Mouse (Mus musculus): ENCODE results near the gene Gm3435. TPM values are rescaled to one million over a fixed set of nuclear protein-coding genes. Genes with fewer than 3 reads are reported as not detected.
"Not testable (repeated sequence)": the region's sequence is repeated elsewhere in the genome, so short reads cannot be mapped to it uniquely, and the experiment has no call there.

The Gm3435 gene
- polyA plus RNA-seq (2015; fragmentation: Nextera tagmentation; extraction: Ambion mirVana) = 8.9 and 10.3 TPM in 2 replicates

DNA sequence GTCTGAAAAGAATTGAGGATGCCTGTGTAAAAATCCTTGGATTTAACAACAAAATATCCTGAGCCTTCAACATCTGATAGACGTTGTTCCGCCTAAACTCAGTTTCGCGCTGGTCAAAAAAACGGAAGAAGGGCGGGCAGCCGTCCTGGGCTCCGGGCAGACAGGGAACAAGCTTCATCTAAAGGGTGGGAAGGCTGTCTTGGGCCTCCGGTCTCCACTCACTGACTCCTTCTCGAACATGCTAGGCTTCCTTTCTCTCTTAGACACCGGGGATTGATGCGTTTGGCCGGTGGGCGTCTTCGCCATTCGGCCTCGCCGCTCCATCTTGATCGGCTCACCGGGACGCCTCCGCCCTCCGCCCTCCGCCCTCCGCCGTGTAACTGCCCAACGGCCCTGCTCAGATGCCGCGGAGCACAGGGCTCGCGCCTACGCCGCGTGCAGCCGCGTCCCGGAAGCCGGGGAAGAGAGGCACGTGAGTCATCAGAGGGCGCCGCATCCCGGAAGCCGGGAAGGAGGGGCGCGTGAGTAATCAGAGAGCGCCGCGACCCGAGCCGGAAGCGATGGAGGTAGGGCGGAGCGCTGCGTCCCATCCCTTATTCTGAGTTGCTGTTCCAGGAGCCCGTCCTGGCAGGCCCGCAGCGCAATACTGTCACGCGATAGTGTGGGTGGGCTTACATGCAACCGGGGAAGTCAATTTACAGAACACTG is at the start of gene Gm3435:
Gm3435 (plus strand) TSS at position 471 of the 708 bp plus-strand sequence.
- H3K27ac ChIP-seq; H3K36me3 ChIP-seq (ENCODE audit: insufficient read depth, low read length); H3K4me3 ChIP-seq (replicated peaks; ENCODE audit: low read depth, low read length); H3K9ac ChIP-seq (ENCODE audit: low read depth, low read length); H3K4me2 ChIP-seq (ENCODE audit: low read length); H3K4me1 ChIP-seq (replicated peaks; ENCODE audit: insufficient read depth, low read length); H3K27me3 ChIP-seq (ENCODE audit: insufficient read depth, low read length); H3K9me3 ChIP-seq (replicated peaks; ENCODE audit: low read length); DNase-seq (ENCODE audit: low spot score): not testable (repeated sequence)
- WGBS = no CpG with 5 or more reads among the region's 60 CpGs
- ATAC-seq (replicated peaks; ENCODE audit: low FRiP score, low read depth) = peak; percentile 99

GRCm38 (mm10) chr17:14960520-14960919 is 49.5 kb upstream of the Gm3435 start:
- peak; percentile 14; the same call in 1 of the 2 replicates for ATAC-seq (replicated peaks; ENCODE audit: low FRiP score, low read depth)
- no peaks in the 10 kb centered on the region for H3K9me3 ChIP-seq (replicated peaks; ENCODE audit: low read length)
- H3K36me3 ChIP-seq (ENCODE audit: insufficient read depth, low read length) = 0 out of 2 replicates have a peak, but pooled peaks cover 2% of the 10 kb centered on the region
- WGBS = 0% methylated on average over 19 of the region's 23 CpGs
- 0 out of 2 replicates have a peak, but pooled peaks cover 2% of the 10 kb centered on the region for H3K4me1 ChIP-seq (replicated peaks; ENCODE audit: insufficient read depth, low read length)
- TF ChIP-seq CTCF (IDR thresholded peaks at IDR 0.05; ENCODE audit: low read depth) = no peak
- H3K27ac ChIP-seq = peak overlapping the region; percentile 84; the same call in 1 of the 2 replicates
- H3K4me3 ChIP-seq (replicated peaks; ENCODE audit: low read depth, low read length) = peak overlapping the region; percentile 61
- H3K4me2 ChIP-seq (ENCODE audit: low read length) = peak overlapping the region; percentile 98
- no peak for DNase-seq (ENCODE audit: low spot score)
- H3K27me3 ChIP-seq (ENCODE audit: insufficient read depth, low read length) = no peaks in the 10 kb centered on the region
- peak overlapping the region; percentile 84 for H3K9ac ChIP-seq (ENCODE audit: low read depth, low read length)

DNA sequence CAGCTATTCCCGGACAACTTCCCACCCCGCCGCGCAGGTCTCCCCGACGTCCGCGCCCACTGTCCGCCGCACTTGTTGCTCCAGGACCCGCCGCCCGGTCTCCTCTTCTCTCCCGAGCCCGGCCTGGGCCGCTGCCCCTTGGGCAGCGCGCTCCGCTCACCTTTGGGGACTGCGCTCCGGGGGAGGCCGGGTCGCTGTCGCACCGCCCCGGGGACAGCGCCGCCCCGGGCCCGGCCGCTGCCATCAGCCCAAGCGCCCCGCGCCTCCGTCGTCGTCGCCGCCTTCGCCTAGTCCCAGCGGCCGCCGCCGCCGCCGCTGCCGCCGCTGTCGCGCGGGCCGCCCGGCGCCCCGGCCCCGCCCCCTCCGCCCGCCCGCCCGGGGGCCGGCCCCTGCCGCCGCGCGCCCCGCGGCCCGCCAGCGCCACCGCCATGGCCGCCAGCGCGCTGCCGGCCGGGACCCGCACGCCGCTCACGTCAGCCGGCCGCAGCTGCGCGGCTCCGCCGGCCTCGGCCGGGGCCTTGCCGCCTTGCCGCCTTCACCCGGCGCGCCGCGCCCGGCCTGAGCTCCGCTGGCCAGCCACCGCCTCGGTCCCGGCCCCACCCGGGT is 48.9 kb upstream of the Gm3435 start, which contains the start of gene Phf10:
Phf10 (minus strand) TSS at position 323 of the 606 bp plus-strand sequence.
- Histone ChIP-seq H3K27ac (peak within 1 kb of the TSS; percentile 84), H3K4me3 (replicated peaks; ENCODE audit: low read depth, low read length) (peak within 1 kb of the TSS; percentile 61), H3K4me2 (ENCODE audit: low read length) (peak within 1 kb of the TSS; percentile 98), H3K9ac (ENCODE audit: low read depth, low read length) (peak within 1 kb of the TSS; percentile 84)
- H3K9me3 ChIP-seq (replicated peaks; ENCODE audit: low read length); H3K27me3 ChIP-seq (ENCODE audit: insufficient read depth, low read length); DNase-seq (ENCODE audit: low spot score); H3K4me1 ChIP-seq (replicated peaks; ENCODE audit: insufficient read depth, low read length); H3K36me3 ChIP-seq (ENCODE audit: insufficient read depth, low read length): not testable (repeated sequence)
- peak; percentile 77 for ATAC-seq (replicated peaks; ENCODE audit: low FRiP score, low read depth)
- WGBS = under 1% methylated on average over 47 of the region's 100 CpGs

DNA sequence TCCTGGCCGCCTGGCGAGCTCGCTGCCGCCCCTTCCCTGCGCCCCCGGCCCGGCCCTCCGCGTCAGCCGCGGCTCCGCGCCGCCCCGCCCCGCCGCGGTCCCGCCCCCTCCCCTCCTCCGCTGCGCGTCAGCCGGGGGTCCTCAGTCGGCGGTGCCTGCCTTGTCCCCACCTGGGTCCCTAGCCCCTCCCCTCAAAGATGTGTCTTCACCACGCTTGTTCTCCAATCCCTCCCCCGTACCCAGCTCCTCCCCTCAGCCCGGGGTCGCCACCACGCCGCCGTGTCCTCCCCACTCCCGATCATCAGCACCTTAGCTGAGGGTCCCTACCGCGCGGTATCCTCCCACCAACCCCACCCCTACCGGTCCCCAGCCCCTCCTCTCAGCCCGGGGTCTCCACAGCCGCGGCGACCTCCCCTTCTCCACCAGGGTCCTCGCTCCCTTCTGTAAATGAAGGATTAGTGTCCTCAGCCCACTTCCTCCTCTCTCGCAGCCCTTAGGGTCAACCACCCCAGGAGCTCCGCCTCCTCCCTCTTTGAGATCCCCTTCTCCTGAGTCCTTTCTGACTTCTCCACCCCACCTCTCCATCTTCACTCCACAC is 48.3 kb upstream of the Gm3435 start:
- not testable (repeated sequence) for H3K9ac ChIP-seq (ENCODE audit: low read depth, low read length); H3K27ac ChIP-seq

GRCm38 (mm10) chr17:14968373-14968913 is 41.5 kb upstream of the Gm3435 start:
- DNase-seq (ENCODE audit: low spot score); H3K4me1 ChIP-seq (replicated peaks; ENCODE audit: insufficient read depth, low read length); H3K4me2 ChIP-seq (ENCODE audit: low read length); H3K27me3 ChIP-seq (ENCODE audit: insufficient read depth, low read length); H3K9me3 ChIP-seq (replicated peaks; ENCODE audit: low read length); H3K36me3 ChIP-seq (ENCODE audit: insufficient read depth, low read length); ATAC-seq (replicated peaks; ENCODE audit: low FRiP score, low read depth); H3K9ac ChIP-seq (ENCODE audit: low read depth, low read length); H3K27ac ChIP-seq; H3K4me3 ChIP-seq (replicated peaks; ENCODE audit: low read depth, low read length): not testable (repeated sequence)
- WGBS = no CpG with 5 or more reads among the region's 6 CpGs

More for the DNA sequence above, 48.3 kb upstream of the Gm3435 start:
- no CpG with 5 or more reads among the region's 44 CpGs for WGBS
- not testable (repeated sequence) for H3K27me3 ChIP-seq (ENCODE audit: insufficient read depth, low read length); DNase-seq (ENCODE audit: low spot score); H3K4me1 ChIP-seq (replicated peaks; ENCODE audit: insufficient read depth, low read length); H3K9me3 ChIP-seq (replicated peaks; ENCODE audit: low read length); H3K4me2 ChIP-seq (ENCODE audit: low read length); H3K4me3 ChIP-seq (replicated peaks; ENCODE audit: low read depth, low read length); H3K36me3 ChIP-seq (ENCODE audit: insufficient read depth, low read length)
- ATAC-seq (replicated peaks; ENCODE audit: low FRiP score, low read depth) = peak; percentile 81

DNA sequence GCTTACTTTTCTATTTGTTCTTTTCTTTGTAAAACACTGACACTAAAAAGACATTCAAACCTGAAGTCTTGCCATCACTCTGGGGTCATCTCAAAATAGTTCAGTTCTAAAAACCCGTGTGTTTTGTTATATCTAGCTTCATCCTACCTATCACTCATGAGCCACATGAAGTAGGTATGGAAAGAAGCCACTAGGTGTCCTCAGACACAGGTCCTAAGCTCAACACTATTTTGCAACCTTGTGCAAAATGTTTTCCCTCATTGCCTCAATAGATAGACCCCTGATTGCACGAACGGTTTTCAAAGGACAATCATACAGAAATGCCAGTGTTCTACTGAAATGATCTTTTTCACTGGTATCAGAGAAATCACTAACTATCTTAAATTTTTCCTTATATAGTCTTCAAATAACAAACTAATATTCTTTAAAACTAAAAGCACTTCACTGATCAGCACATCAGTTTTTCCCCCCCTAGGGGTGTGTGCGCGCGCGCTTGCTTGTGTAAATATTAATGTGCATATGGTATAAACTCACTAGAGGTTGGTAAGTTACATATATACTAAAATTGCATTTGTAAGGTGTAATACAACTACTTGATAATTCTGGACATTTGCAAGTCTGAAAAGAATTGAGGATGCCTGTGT is 32.1 kb upstream of the Gm3435 start:
- H3K4me2 ChIP-seq (ENCODE audit: low read length); H3K9me3 ChIP-seq (replicated peaks; ENCODE audit: low read length); H3K36me3 ChIP-seq (ENCODE audit: insufficient read depth, low read length); ATAC-seq (replicated peaks; ENCODE audit: low FRiP score, low read depth); H3K4me1 ChIP-seq (replicated peaks; ENCODE audit: insufficient read depth, low read length); DNase-seq (ENCODE audit: low spot score); H3K9ac ChIP-seq (ENCODE audit: low read depth, low read length); H3K27me3 ChIP-seq (ENCODE audit: insufficient read depth, low read length); H3K27ac ChIP-seq; H3K4me3 ChIP-seq (replicated peaks; ENCODE audit: low read depth, low read length): not testable (repeated sequence)
- WGBS = 2% methylated on average over 4 of the region's 7 CpGs

- peak; percentile 98 for ATAC-seq (replicated peaks; ENCODE audit: low FRiP score, low read depth)
- not testable (repeated sequence) for H3K4me1 ChIP-seq (replicated peaks; ENCODE audit: insufficient read depth, low read length); DNase-seq (ENCODE audit: low spot score); H3K36me3 ChIP-seq (ENCODE audit: insufficient read depth, low read length); H3K9me3 ChIP-seq (replicated peaks; ENCODE audit: low read length); H3K9ac ChIP-seq (ENCODE audit: low read depth, low read length); H3K27me3 ChIP-seq (ENCODE audit: insufficient read depth, low read length); H3K27ac ChIP-seq; H3K4me3 ChIP-seq (replicated peaks; ENCODE audit: low read depth, low read length); H3K4me2 ChIP-seq (ENCODE audit: low read length)
- no CpG with 5 or more reads among the region's 60 CpGs for WGBS
These were observed 31.5 kb upstream of the Gm3435 start, which contains the start of the genes 9030025P20Rik and Gm3417 for GRCm38 (mm10) chr17:14978362-14979038. Gene 9030025P20Rik, plus strand, starts transcription at chr17:14978468. Gene Gm3417, minus strand, starts transcription at chr17:14978790.

DNA sequence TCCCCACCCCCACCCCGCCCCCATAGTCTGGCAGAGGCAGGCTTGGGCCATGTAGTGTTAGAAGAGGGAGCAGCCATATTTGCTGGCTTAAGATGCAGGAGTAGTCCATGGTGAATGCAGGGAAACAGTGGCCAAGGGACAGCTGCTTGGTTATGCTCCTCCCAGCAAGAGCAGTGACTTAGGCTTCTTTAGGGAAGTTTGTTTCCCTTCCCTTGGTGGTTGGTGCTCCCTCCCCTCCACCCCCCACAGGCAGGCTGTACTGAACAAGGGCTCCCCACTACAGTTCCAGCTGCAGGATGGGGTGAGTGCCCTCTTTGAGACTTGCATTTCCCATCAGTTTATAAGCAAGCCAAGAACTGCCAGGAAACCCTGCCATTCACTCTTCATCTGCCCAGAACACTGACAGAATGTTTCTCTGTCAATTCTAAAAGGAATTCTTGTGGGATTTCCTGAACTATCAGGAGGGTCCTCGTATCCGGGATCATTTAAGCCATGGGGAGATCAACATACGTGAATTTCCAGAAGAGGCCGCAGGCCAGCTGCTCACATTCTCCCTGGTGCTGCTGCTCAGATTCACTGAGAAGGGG is 19.8 kb upstream of the Gm3435 start:
- not testable (repeated sequence) for DNase-seq (ENCODE audit: low spot score); ATAC-seq (replicated peaks; ENCODE audit: low FRiP score, low read depth); H3K27me3 ChIP-seq (ENCODE audit: insufficient read depth, low read length); H3K4me3 ChIP-seq (replicated peaks; ENCODE audit: low read depth, low read length); H3K9ac ChIP-seq (ENCODE audit: low read depth, low read length); H3K4me1 ChIP-seq (replicated peaks; ENCODE audit: insufficient read depth, low read length); H3K36me3 ChIP-seq (ENCODE audit: insufficient read depth, low read length); H3K4me2 ChIP-seq (ENCODE audit: low read length); H3K27ac ChIP-seq; H3K9me3 ChIP-seq (replicated peaks; ENCODE audit: low read length)
- WGBS = 91% methylated on average over 4 of the region's 5 CpGs

Measured in kidney, postnatal 0 days (tissue).